Mouse (Mus musculus): Measurements from ENCODE around the gene Btnl1.

- TF ChIP-seq CTCF (IDR thresholded peaks at IDR 0.05) (no peak), EP300 (IDR thresholded peaks at IDR 0.05) (no peak)
Observed at GRCm38 (mm10) chr17:34344882-34345281, 32.0 kb upstream of the Btnl1 start.

Data from lung, postnatal 0 days (tissue).